Mouse (Mus musculus) mesoderm, embryonic 11.5 days (tissue): ENCODE measurements around the gene Gm48551.

Source experiments
- DNase-seq: peaks from one replicate; pipeline ENCODE4 v3.0.0-alpha.2; 2012; ENCODE audit warnings: low read depth, low spot score

The Gm48551 gene

GRCm38 (mm10) chr10:81383802-81384604 lies at the start of gene Gm48551, which contains the start of gene Dohh:
TSS of gene Gm48551 (plus strand) at chr10:81384466.
TSS of gene Dohh (plus strand) at chr10:81384428.
- peak; percentile 99 for DNase-seq

- no peak for DNase-seq
Observed at GRCm38 (mm10) chr10:81335393-81336340, 48.6 kb upstream of the Gm48551 start.

GRCm38 (mm10) chr10:81336558-81336957 lies 47.7 kb upstream of the Gm48551 start:
- DNase-seq: no peak

- no peak for DNase-seq
Observed at GRCm38 (mm10) chr10:81340551-81341332, 43.5 kb upstream of the Gm48551 start.

GRCm38 (mm10) chr10:81341333-81341949 lies 42.8 kb upstream of the Gm48551 start:
- DNase-seq: peak; percentile 74

GRCm38 (mm10) chr10:81342686-81343505 lies 41.4 kb upstream of the Gm48551 start, which contains the start of gene Gipc3:
TSS of gene Gipc3 (minus strand) at chr10:81343266.
- no peak for DNase-seq

- no peak for DNase-seq
Observed at GRCm38 (mm10) chr10:81344421-81345161, 39.7 kb upstream of the Gm48551 start.

- DNase-seq: no peak
Observed at GRCm38 (mm10) chr10:81345162-81345534, 39.1 kb upstream of the Gm48551 start.

GRCm38 (mm10) chr10:81346453-81347067 lies 37.7 kb upstream of the Gm48551 start:
- DNase-seq: peak; percentile 76

- DNase-seq: no peak
Observed at GRCm38 (mm10) chr10:81349146-81349545, 35.1 kb upstream of the Gm48551 start.

GRCm38 (mm10) chr10:81349961-81350350 lies 34.3 kb upstream of the Gm48551 start:
- DNase-seq: no peak

GRCm38 (mm10) chr10:81350351-81351063 lies 33.8 kb upstream of the Gm48551 start, which contains the start of gene Hmg20b:
TSS of gene Hmg20b (minus strand) at chr10:81350480.
- peak; percentile 99 for DNase-seq

- DNase-seq: no peak
Observed at GRCm38 (mm10) chr10:81351678-81352291, 32.5 kb upstream of the Gm48551 start.

GRCm38 (mm10) chr10:81354738-81355477 lies 29.4 kb upstream of the Gm48551 start:
- DNase-seq: no peak

- no peak for DNase-seq
Observed at GRCm38 (mm10) chr10:81355533-81355932, 28.7 kb upstream of the Gm48551 start.

- no peak for DNase-seq
Observed at GRCm38 (mm10) chr10:81356352-81356990, 27.8 kb upstream of the Gm48551 start.
